Mouse (Mus musculus): ENCODE results near the gene Nr2c1.

The Nr2c1 gene

GRCm38 (mm10) chr10:94138890-94139482 lies 8.8 kb upstream of the Nr2c1 start:
- in situ Hi-C loops (cut with MboI, MseI): no loop called here

- in situ Hi-C loops (cut with MboI, MseI): no loop called here
Observed at GRCm38 (mm10) chr10:94140227-94140931, 7.4 kb upstream of the Nr2c1 start.

GRCm38 (mm10) chr10:94142427-94142826 lies 5.4 kb upstream of the Nr2c1 start:
- in situ Hi-C loops (cut with MboI, MseI): no loop called here

GRCm38 (mm10) chr10:94144581-94144980 lies 3.2 kb upstream of the Nr2c1 start:
- in situ Hi-C loops (cut with MboI, MseI): no loop called here

- in situ Hi-C loops (cut with MboI, MseI): no loop called here
Observed at GRCm38 (mm10) chr10:94147391-94147755, 450 bp upstream of the Nr2c1 start.

GRCm38 (mm10) chr10:94151488-94151887 lies 3.7 kb downstream of the Nr2c1 start:
- in situ Hi-C loops (cut with MboI, MseI): no loop called here

GRCm38 (mm10) chr10:94153841-94154240 lies 6.0 kb downstream of the Nr2c1 start:
- in situ Hi-C loops (cut with MboI, MseI): no loop called here

- in situ Hi-C loops (cut with MboI, MseI): no loop called here
Observed at GRCm38 (mm10) chr10:94158962-94159361, 11.1 kb downstream of the Nr2c1 start.

GRCm38 (mm10) chr10:94159406-94159805 lies 11.6 kb downstream of the Nr2c1 start:
- in situ Hi-C loops (cut with MboI, MseI): no loop called here

GRCm38 (mm10) chr10:94161051-94161765 lies 13.4 kb downstream of the Nr2c1 start:
- in situ Hi-C loops (cut with MboI, MseI): no loop called here

GRCm38 (mm10) chr10:94162031-94162430 lies 14.2 kb downstream of the Nr2c1 start:
- in situ Hi-C loops (cut with MboI, MseI): no loop called here

GRCm38 (mm10) chr10:94164104-94164845 lies 16.5 kb downstream of the Nr2c1 start:
- in situ Hi-C loops (cut with MboI, MseI): no loop called here

GRCm38 (mm10) chr10:94165426-94165825 lies 17.6 kb downstream of the Nr2c1 start:
- in situ Hi-C loops (cut with MboI, MseI): no loop called here

GRCm38 (mm10) chr10:94167051-94167750 lies 19.4 kb downstream of the Nr2c1 start:
- in situ Hi-C loops (cut with MboI, MseI): no loop called here

GRCm38 (mm10) chr10:94171440-94172130 lies 23.8 kb downstream of the Nr2c1 start:
- in situ Hi-C loops (cut with MboI, MseI): no loop called here

GRCm38 (mm10) chr10:94172137-94172536 lies 24.3 kb downstream of the Nr2c1 start:
- in situ Hi-C loops (cut with MboI, MseI): no loop called here

- in situ Hi-C loops (cut with MboI, MseI): no loop called here
Observed at GRCm38 (mm10) chr10:94172706-94173105, 24.9 kb downstream of the Nr2c1 start.

- in situ Hi-C loops (cut with MboI, MseI): no loop called here
Observed at GRCm38 (mm10) chr10:94174652-94175051, 26.8 kb downstream of the Nr2c1 start.

GRCm38 (mm10) chr10:94183199-94183598 lies 35.4 kb downstream of the Nr2c1 start:
- in situ Hi-C loops (cut with MboI, MseI): no loop called here

GRCm38 (mm10) chr10:94198482-94199405 lies 50.9 kb downstream of the Nr2c1 start, which contains the start of gene Ndufa12:
Gene Ndufa12, plus strand, starts transcription at chr10:94198720.
- in situ Hi-C loops (cut with MboI, MseI): no loop called here

Data from T-helper 2 cell (primary cell).